Mouse (Mus musculus) neutrophil, adult 5-6 weeks (primary cell): ENCODE measurements at regions not wholly inside any gene's neighbourhood (a gene's known extent, or its start where the extent isn't known, plus 50 kb on each side); places are given as distances from the start of the nearest gene placed in this dataset.
A peak's percentile ranks its signal among the peaks of the same experiment; 100 is the strongest.

Source experiments
- ATAC-seq: fragments of 151-379, 151-347 bp; 2 replicates; pipeline ENCODE4 v1.8.0; 2017; ENCODE audit warnings: mild to moderate bottlenecking, moderate TSS enrichment; ENCODE audit not compliant: insufficient number of reproducible peaks, poor library complexity, low FRiP score, severe bottlenecking; ENCODE audit errors: extremely low read depth

DNA sequence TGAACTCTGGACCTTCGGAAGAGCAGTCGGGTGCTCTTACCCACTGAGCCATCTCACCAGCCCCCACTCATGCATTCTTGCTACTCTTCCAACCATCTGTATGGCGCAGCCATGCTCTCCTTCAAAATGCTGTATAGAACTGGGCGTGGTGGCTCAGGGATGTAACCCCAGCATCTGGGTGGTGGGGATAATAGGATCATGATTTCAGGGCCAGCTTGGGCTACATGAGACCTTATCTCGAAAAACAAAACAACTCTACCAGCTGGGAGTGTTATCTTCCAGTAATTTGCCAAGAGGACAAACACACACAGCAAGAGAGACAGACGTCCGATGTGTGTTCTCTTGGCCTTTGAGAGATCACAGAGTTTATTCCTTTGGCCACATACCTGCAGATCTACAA is 69.8 kb upstream of the Lmo2 start:
- ATAC-seq: no peak

DNA sequence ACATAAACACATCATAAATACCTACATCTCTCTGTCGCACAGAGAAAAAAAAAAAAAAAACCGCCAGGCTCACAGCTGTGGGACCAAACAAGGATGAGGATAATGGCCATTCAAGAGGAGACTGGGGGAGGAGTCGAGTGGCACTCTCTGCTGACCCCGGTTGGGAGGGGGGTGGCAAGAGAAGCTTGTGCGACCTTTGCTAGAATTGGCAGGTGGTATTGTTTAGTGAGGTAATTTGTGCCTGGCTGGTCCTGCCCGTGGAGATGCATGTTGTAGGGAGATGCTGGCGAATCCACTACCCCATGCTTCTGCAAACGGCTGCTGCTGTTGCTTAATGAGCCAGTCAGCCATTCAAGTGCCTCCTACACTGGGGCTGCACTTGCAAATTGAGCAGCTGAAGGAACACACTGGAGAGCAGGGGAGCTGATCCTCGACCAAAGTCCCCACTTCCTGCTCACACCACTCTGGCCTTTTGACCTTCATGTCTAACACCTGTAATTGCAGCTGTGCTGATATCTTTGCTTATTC is 66.5 kb upstream of the Lmo2 start:
- ATAC-seq: no peak

DNA sequence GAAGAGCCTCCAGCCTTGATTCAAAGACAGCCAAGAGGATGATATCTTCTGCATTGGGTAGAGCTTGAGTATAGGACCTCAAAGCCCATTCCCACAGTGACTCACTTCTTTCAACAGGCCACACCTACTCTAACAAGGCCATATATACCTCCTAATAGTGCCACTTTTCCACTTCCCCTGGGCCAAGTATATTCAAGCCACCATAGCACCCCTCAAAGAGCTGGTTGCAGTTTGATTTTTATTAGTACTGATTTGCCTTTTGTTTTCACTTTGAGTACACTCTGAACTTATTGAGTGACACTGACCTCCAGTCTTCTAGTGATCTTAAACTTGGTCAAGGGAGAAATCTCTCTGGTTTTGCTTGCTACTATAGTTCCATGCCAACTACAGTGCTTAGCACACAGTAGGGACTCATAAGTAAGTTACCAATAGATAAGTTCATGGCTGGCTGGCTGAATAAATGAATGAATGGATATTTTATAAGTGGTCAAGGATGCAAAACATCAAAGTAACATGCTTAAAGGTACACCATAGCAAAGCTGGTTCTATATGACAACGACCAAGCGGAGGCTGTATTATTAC is 64.5 kb upstream of the Lmo2 start:
- ATAC-seq: no peak

DNA sequence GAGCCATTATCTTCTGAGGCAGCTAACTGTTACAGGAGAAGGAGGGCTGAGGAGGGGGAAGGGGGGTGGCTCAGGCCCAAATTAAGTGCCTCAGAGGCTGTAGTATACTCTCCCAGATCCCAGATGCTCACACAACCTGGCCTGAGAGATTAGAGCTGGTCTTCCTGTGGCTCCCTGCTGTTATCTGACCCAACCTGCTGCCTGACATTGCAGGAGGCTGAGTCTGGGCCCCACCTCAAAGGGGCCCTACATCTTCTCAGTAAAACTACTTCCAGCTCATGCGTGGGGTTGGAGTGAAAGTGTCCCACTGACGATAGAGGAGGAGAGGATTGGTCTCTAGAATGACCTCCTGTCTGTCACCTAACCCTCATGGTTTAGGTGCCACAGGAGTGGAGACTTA is 64.0 kb upstream of the Lmo2 start:
- no peak for ATAC-seq

DNA sequence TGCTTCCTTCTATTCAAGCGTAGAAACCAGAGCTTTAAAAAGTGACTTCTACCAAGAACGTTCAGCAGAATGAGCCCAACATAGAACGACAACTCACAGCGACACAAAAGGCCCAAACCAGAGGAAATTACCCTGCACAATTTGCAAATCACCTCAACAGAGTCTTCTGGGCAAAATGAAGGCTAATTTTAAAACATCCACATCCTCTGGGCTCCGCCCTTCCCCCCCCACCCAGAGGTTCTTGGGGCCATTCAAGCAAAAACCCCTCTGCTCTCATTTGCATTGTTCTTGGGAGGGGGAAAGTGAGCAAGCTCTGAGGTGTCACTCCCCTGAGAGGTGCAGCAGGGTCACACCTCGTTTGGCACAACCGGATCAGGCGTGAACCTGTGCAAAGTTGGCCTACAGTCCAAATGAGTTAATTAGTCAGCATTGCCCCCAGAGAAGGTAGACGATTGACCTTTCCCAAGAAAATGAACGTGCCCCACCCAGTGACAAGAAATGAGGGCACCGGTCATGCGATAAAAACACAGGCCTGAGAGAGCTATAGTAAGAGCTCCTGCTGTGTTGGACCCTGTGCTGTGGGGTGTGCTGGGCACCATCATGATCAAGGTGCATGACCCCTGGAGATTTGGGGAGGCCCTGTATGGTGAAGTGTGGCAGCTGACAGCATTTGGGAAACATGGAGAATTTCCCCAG is 62.7 kb upstream of the Lmo2 start:
- peak; percentile 90 for ATAC-seq

DNA sequence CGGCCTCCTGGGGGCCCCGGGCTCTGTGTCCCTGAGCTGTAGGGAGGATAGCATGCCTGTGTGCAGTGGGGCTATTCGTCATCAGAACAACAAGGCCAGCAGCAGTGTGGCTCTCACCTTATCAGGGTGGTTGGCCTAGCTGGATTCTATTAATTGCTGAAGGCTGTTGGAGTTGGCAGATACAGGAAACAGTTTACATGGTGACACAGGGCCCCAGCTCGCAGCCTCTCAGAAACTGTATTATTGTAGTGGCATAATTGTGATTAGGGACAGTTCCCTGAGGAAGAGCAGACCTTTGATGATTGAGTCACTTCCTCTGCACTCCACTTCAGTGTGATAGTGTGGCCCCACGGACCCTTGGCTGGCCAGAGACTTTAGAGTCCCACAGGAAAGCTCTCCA is 61.6 kb upstream of the Lmo2 start:
- ATAC-seq: no peak

DNA sequence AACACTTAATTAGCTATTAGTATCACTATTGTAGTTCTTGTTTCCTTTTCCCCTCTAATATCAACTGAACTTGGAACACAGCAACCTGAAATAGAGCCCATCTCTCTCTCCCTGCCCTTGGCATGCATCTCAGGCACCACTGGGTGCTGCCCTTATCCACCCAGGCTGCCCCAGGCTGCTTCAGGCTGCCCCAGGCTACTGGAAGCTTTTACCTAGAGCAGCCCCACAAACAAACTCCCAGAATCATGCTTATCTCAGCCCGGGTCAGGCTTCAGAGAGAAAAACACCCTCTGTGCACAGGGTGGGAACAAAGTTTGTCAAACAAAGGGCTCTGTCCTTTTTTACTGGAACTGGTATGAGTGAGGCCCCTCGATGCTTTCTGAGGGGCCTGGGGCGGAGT is 61.0 kb upstream of the Lmo2 start:
- no peak for ATAC-seq

DNA sequence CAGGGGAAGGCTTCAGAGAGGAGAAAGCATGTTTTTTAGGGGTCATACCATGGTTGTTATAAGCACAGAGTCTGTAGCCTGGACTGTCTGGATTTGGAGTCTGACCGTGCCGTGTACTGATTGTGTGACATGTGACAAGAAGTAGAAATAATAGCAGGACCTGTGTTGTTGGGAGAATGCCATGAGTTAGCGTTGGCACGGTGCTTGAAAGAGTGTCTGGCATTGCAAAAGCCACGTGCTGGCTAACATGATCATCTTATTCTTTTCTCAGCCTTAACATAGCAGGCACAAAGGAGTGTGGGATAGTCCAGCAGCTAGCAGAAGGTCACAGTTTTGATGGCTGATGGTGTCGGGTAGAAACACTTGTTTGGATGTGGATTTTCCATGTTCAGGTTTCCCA is 58.1 kb upstream of the Lmo2 start:
- no peak for ATAC-seq

DNA sequence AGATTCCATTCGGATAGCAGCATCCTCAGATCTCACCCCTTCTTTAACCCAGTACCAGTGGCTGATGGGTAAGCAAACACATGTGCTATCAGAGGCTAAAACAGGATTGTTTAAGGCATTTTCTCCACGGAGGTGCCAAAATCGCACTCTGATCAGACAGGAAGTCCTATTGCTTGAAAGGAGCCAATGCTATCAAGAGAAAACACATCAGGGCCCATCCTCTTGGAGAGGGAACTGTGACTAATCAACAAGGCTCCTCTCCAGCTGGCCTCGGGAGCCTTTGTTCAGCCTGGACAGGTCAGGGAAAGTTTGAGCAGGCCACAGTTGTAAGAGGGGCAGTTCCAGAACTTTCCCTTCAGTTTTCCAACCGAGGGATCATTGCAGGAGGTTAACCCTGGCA is 57.4 kb upstream of the Lmo2 start:
- ATAC-seq: no peak

DNA sequence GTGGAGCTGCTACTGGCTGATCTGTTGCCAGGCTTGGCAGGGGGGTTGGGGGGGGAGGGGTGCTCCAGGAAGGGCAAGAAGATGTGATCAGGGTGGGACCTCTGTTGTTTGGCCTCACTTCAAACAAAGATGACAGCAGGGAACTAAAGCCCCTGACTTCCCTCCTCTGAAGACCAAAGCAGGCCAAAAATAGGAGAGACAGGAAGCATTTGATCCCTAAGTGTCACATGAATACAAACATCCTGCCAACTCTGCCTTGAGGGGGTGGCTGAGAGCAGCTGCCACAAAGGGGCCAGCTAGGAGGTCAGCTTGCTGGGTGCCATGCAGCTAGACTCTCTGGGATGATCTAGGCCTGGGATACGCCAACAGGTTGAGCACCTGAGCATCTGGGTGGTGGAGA is 56.3 kb upstream of the Lmo2 start:
- no peak for ATAC-seq

DNA sequence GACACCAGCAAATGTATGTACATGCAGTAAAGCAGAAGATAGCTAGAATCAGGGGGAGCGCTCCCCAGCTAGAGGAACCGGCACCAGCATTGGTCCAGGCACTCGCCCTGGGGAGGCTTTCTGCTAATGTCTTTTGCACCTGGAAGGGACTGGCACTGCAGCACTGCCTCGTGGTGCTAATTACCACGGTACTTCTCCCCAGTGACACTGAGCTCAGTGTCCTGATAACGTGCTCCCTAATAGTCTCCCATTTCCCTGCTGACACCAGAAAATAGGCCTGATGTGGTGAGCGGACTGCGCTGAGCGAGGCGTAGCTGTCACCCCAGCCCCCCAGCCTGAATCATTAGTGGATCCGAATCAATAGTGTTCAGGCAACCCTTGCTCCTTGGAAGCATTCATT is 55.0 kb upstream of the Lmo2 start:
- ATAC-seq: no peak

DNA sequence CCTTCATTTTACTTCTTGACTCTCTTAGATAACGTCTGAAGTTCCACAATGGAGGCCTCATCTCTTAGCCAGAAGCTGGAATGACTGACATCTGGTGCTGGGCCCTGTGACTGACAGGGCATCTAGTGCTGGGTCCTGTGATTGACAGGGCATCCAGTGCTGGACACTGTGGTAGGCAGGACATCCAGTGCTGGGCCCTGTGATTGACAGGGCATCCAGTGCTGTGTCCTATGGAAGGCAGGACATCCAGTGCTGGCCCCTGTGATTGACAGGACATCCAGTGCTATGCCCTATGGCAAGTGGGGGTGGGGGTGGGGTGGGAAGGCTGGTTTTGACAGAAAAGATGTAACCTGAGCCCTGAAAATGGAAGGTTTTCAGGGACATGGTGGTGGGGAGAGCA is 52.1 kb upstream of the Lmo2 start:
- no peak for ATAC-seq

DNA sequence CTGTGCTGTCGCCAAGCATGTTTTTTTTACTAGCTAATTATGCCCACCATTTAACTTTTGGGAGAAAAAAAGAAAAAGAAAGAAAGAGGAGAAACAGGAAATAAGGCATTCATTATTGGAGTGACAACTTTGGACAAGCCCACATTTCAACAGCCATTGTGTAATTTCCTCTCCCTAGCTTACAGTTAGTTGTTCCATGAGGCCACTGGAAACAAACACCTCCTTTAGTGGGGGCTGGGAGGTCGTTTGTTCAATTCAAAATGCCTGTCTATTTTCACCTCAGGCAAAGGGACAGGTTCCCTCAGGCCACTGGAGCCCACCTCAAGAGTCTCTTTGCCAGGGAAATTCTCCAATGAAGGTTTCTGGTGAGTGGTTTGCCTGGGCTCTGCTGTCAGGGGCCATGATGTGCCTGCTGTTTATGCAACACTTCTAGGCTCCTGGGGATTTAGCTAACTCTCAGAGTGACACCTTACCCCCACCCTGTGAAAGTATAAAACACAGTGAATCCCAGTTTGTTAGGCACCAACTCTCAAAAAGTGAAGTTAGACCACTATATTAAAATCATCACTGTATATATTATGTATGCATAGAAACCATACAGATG is 51.1 kb upstream of the Lmo2 start:
- no peak for ATAC-seq
